Mouse (Mus musculus): ENCODE measurements at regions not wholly inside any gene's neighbourhood (a gene's known extent, or its start where the extent isn't known, plus 50 kb on each side); places are given as distances from the start of the nearest gene placed in this dataset.

DNA sequence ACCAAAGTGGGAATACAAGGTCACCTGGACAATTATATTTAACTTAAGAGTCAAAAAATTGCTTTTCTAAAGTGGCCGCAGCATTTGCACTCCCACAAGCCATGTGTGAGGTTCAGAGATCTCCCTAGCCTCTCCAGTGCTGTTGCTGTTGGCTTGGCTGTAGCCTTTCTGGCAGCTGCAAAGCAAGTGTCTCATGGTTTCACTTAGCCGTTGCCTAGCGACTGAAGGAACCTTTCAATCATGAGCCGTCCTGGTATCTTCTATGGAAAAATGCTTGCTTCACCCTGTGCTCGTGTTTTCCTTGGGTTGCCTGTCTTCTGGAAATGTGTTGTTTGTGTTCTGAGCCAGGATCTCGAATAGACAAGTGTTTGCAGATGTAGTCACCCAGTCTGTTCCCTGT lies 367.9 kb downstream of the Glrx3 start:
- Histone ChIP-seq H3K27me3 (ENCODE audit: control insufficient read depth, insufficient read depth, insufficient read length) (no peaks in the 10 kb centered on the region), H3K79me3 (ENCODE audit: low read depth) (no peaks in the 10 kb centered on the region), H3K36me3 (ENCODE audit: control insufficient read depth, insufficient read depth) (no peaks in the 10 kb centered on the region), H3K4me3 (ENCODE audit: insufficient read depth, poor library complexity, severe bottlenecking) (no peak overlapping the region), H3K79me2 (ENCODE audit: control insufficient read depth, insufficient read depth) (no peaks in the 10 kb centered on the region), H3ac (ENCODE audit: control insufficient read depth, insufficient read length, low read depth) (no peak overlapping the region)
- TF ChIP-seq MYOG (IDR thresholded peaks at IDR 0.05; ENCODE audit: control insufficient read depth, extremely low read depth, insufficient read length) (no peak), CEBPB (IDR thresholded peaks at IDR 0.05; ENCODE audit: low read depth) (no peak), FOSL1 (IDR thresholded peaks at IDR 0.05; ENCODE audit: insufficient read depth, low read length, poor library complexity, severe bottlenecking) (no peak), MYOD1 (IDR thresholded peaks at IDR 0.05; ENCODE audit: control insufficient read depth, insufficient read length, low read depth) (no peak), CTCF (IDR thresholded peaks at IDR 0.05; ENCODE audit: control insufficient read depth, insufficient read depth, insufficient read length) (no peak), USF1 (IDR thresholded peaks at IDR 0.05; ENCODE audit: low read depth) (no peak), MAX (IDR thresholded peaks at IDR 0.05) (no peak)

DNA sequence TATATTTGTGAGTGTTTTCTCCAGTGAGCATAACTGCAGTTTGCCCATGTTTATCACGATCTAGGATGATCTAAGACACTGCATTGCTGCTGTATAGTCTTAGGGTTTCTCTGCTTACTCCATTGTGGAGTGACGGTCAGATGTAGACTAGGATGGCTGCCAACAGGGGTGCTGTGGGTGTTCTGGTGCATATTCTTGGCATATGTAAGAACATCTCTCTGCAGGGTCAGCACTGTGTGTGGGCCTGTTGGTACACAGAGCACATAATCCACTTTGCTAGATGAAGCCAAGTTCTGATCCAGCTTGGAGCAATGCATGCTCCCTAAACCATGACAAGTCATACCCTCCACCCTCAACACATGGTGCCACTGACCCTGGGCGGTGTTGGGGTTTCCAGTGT lies 375.4 kb downstream of the Glrx3 start:
- TF ChIP-seq MYOD1 (IDR thresholded peaks at IDR 0.05; ENCODE audit: control insufficient read depth, insufficient read length, low read depth) (no peak), CEBPB (IDR thresholded peaks at IDR 0.05; ENCODE audit: low read depth) (no peak), FOSL1 (IDR thresholded peaks at IDR 0.05; ENCODE audit: insufficient read depth, low read length, poor library complexity, severe bottlenecking) (no peak), CTCF (IDR thresholded peaks at IDR 0.05; ENCODE audit: control insufficient read depth, insufficient read depth, insufficient read length) (no peak), MAX (IDR thresholded peaks at IDR 0.05) (no peak), USF1 (IDR thresholded peaks at IDR 0.05; ENCODE audit: low read depth) (no peak), MYOG (IDR thresholded peaks at IDR 0.05; ENCODE audit: control insufficient read depth, extremely low read depth, insufficient read length) (no peak)
- H3K27me3 ChIP-seq (ENCODE audit: control insufficient read depth, insufficient read depth, insufficient read length) = no peaks in the 10 kb centered on the region
- no peak overlapping the region for H3ac ChIP-seq (ENCODE audit: control insufficient read depth, insufficient read length, low read depth)

DNA sequence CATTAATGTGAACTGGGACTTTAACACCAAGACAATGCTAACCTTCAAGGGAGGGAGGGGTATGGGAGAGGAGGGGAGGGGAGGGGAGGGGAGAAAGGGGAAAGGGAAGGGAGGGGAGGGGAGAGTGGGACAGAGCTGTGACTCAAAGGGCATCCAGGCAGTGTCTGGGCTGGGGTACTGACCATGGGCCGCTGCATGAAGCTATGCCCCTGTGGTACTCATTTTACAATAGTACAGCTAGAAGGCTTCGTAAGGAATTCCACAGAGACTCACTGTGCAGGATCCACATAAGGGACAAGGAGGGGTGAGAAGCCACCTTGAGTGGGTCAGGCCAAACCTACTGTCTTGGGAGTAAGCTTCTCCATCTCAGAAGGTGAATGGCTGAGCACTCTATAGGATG lies 403.1 kb downstream of the Glrx3 start:
- no peak overlapping the region for H3K4me3 ChIP-seq (ENCODE audit: insufficient read depth, poor library complexity, severe bottlenecking)
- no peaks in the 10 kb centered on the region for H3K36me3 ChIP-seq (ENCODE audit: control insufficient read depth, insufficient read depth)
- no peaks in the 10 kb centered on the region for H3K79me3 ChIP-seq (ENCODE audit: low read depth)
- H3ac ChIP-seq (ENCODE audit: control insufficient read depth, insufficient read length, low read depth) = no peak overlapping the region
- no peaks in the 10 kb centered on the region for H3K27me3 ChIP-seq (ENCODE audit: control insufficient read depth, insufficient read depth, insufficient read length)
- H3K79me2 ChIP-seq (ENCODE audit: control insufficient read depth, insufficient read depth) = no peaks in the 10 kb centered on the region
- TF ChIP-seq CTCF (IDR thresholded peaks at IDR 0.05; ENCODE audit: control insufficient read depth, insufficient read depth, insufficient read length) (no peak), MYOD1 (IDR thresholded peaks at IDR 0.05; ENCODE audit: control insufficient read depth, insufficient read length, low read depth) (no peak), CEBPB (IDR thresholded peaks at IDR 0.05; ENCODE audit: low read depth) (no peak), MYOG (IDR thresholded peaks at IDR 0.05; ENCODE audit: control insufficient read depth, extremely low read depth, insufficient read length) (no peak), USF1 (IDR thresholded peaks at IDR 0.05; ENCODE audit: low read depth) (no peak), FOSL1 (IDR thresholded peaks at IDR 0.05; ENCODE audit: insufficient read depth, low read length, poor library complexity, severe bottlenecking) (no peak), MAX (IDR thresholded peaks at IDR 0.05) (no peak)

More for the DNA sequence above, 375.4 kb downstream of the Glrx3 start:
- Histone ChIP-seq H3K4me3 (ENCODE audit: insufficient read depth, poor library complexity, severe bottlenecking) (no peak overlapping the region), H3K79me3 (ENCODE audit: low read depth) (no peaks in the 10 kb centered on the region), H3K79me2 (ENCODE audit: control insufficient read depth, insufficient read depth) (no peaks in the 10 kb centered on the region), H3K36me3 (ENCODE audit: control insufficient read depth, insufficient read depth) (no peaks in the 10 kb centered on the region)

DNA sequence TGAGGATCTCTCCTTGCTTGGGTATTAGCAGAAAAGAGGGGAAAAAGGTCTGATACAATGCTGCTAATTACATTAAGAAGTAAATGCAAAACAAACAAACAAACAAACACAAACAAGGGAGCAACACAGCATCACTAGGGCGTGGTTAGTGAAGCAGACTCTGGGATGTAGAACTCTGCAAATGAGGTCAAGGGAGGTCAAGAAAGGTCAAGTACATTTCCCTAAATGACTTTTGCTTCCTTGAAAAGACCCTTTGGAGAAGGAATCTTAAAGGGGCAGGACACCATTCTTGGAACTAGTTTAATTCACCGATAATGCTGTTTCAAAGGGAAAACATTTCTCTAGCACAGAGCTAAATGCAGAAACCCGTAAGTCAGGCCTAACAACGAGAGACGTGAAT lies 403.6 kb downstream of the Glrx3 start:
- Histone ChIP-seq H3ac (ENCODE audit: control insufficient read depth, insufficient read length, low read depth) (no peak overlapping the region), H3K27me3 (ENCODE audit: control insufficient read depth, insufficient read depth, insufficient read length) (no peaks in the 10 kb centered on the region), H3K79me3 (ENCODE audit: low read depth) (no peaks in the 10 kb centered on the region), H3K36me3 (ENCODE audit: control insufficient read depth, insufficient read depth) (no peaks in the 10 kb centered on the region), H3K79me2 (ENCODE audit: control insufficient read depth, insufficient read depth) (no peaks in the 10 kb centered on the region), H3K4me3 (ENCODE audit: insufficient read depth, poor library complexity, severe bottlenecking) (no peak overlapping the region)
- TF ChIP-seq MYOG (IDR thresholded peaks at IDR 0.05; ENCODE audit: control insufficient read depth, extremely low read depth, insufficient read length) (no peak), USF1 (IDR thresholded peaks at IDR 0.05; ENCODE audit: low read depth) (no peak), FOSL1 (IDR thresholded peaks at IDR 0.05; ENCODE audit: insufficient read depth, low read length, poor library complexity, severe bottlenecking) (no peak), MYOD1 (IDR thresholded peaks at IDR 0.05; ENCODE audit: control insufficient read depth, insufficient read length, low read depth) (no peak), CTCF (IDR thresholded peaks at IDR 0.05; ENCODE audit: control insufficient read depth, insufficient read depth, insufficient read length) (no peak), MAX (IDR thresholded peaks at IDR 0.05) (no peak), CEBPB (IDR thresholded peaks at IDR 0.05; ENCODE audit: low read depth) (no peak)

DNA sequence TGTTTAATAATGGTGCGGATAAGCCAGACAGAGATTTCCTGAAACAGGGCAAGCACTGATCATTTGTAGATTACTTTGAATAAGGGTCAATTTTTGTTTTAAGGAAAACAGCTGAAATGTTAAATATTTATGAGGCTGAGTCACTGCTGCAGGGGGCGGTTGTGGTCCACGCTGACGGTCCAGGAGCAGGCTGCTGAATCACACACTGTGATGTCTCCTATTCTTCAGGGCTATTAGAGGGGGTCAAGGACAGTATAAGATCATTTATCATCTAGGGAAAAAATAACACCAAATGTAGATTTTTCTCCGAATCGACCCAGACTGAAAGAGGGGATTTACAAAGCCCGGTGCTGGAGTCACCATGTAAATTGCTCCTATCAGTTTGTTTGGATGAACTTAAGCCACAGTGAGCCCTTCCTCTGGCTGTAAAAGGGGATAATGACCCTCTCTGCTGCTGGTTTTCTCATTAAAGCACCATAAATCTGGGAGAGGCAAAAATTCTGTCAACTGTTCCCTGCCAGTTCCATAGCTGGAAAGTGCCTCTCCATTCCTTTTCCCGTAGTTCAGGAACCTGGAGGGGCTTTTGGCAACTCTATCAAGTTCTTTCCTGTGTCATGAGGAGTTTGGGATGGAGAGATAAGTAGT lies 404.2 kb downstream of the Glrx3 start:
- Histone ChIP-seq H3ac (ENCODE audit: control insufficient read depth, insufficient read length, low read depth) (no peak overlapping the region), H3K27me3 (ENCODE audit: control insufficient read depth, insufficient read depth, insufficient read length) (no peaks in the 10 kb centered on the region), H3K36me3 (ENCODE audit: control insufficient read depth, insufficient read depth) (no peaks in the 10 kb centered on the region), H3K4me3 (ENCODE audit: insufficient read depth, poor library complexity, severe bottlenecking) (no peak overlapping the region), H3K79me3 (ENCODE audit: low read depth) (no peaks in the 10 kb centered on the region), H3K79me2 (ENCODE audit: control insufficient read depth, insufficient read depth) (no peaks in the 10 kb centered on the region)
- TF ChIP-seq FOSL1 (IDR thresholded peaks at IDR 0.05; ENCODE audit: insufficient read depth, low read length, poor library complexity, severe bottlenecking) (no peak), MYOD1 (IDR thresholded peaks at IDR 0.05; ENCODE audit: control insufficient read depth, insufficient read length, low read depth) (peak; percentile 7)

DNA sequence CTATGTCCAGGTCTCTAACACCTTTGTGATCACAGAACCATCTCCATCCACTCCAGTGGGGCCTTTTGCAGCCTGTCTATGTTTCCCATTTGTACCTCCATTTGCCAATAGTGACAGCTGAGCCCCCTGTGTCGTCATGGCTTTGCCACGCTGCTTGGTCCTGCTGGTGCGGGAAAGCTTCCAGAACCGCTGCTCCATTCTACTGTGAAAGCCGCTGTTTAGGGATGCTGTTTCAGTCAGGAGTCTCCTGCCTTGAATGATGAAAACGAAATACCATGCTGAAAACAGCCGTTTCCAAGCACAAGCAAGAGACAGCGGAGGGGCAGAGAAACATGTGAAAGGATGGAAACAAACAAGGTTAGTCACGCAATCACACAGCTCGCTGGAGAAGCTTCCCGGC lies 410.4 kb downstream of the Glrx3 start:
- Histone ChIP-seq H3K4me3 (ENCODE audit: insufficient read depth, poor library complexity, severe bottlenecking) (no peak overlapping the region), H3K36me3 (ENCODE audit: control insufficient read depth, insufficient read depth) (no peaks in the 10 kb centered on the region), H3K27me3 (ENCODE audit: control insufficient read depth, insufficient read depth, insufficient read length) (no peaks in the 10 kb centered on the region), H3ac (ENCODE audit: control insufficient read depth, insufficient read length, low read depth) (no peak overlapping the region), H3K79me2 (ENCODE audit: control insufficient read depth, insufficient read depth) (no peaks in the 10 kb centered on the region), H3K79me3 (ENCODE audit: low read depth) (no peaks in the 10 kb centered on the region)
- TF ChIP-seq MYOD1 (IDR thresholded peaks at IDR 0.05; ENCODE audit: control insufficient read depth, insufficient read length, low read depth) = no peak
- TF ChIP-seq MAX (IDR thresholded peaks at IDR 0.05) = no peak

All from C2C12 (cell line).